Mouse (Mus musculus) bone marrow macrophage, adult 2 months (primary cell): Measurements from ENCODE around the gene Cfl1. TPM values are rescaled to one million over a fixed set of nuclear protein-coding genes. Genes with fewer than 3 reads are reported as not detected.

Source experiments
- H3K27ac ChIP-seq: 2 replicates; pipeline ENCODE4 v1.5.1; 2012; ENCODE audit warnings: low read depth, low read length; ENCODE audit not compliant: insufficient read depth
- H3K4me1 ChIP-seq: 2 replicates; pipeline ENCODE4 v1.6.1; 2012; ENCODE audit warnings: low read length; ENCODE audit not compliant: control insufficient read depth, insufficient read depth
- H3K4me3 ChIP-seq: 2 replicates; pipeline ENCODE4 v1.5.1; 2012; ENCODE audit warnings: mild to moderate bottlenecking, low read length, moderate library complexity; ENCODE audit not compliant: insufficient read depth
- CTCF ChIP-seq: IDR thresholded peaks from 2 replicates; pipeline ENCODE4 v1.5.1; 2012; ENCODE audit warnings: low read depth, mild to moderate bottlenecking, low read length, moderate library complexity
- POLR2A ChIP-seq: IDR thresholded peaks from 2 replicates; pipeline ENCODE4 v1.6.1; 2012; ENCODE audit warnings: mild to moderate bottlenecking, low read depth, low read length, borderline replicate concordance
- polyA plus RNA-seq: library from polyadenylated mRNA; stranded (reverse); fragments of >200 nt; gene quantifications from 2 replicates; pipeline ENCODE4 v1.2.4, GENCODE M21; 2012; ENCODE audit not compliant: missing spikeins, insufficient read depth, insufficient read length

The Cfl1 gene
- polyA plus RNA-seq, 1 experiment = 2,021 TPM

- no peak for TF ChIP-seq CTCF
- TF ChIP-seq POLR2A = no peak
- no peak overlapping the region for H3K4me3 ChIP-seq
- no peak overlapping the region for H3K27ac ChIP-seq
- no peaks in the 10 kb centered on the region for H3K4me1 ChIP-seq
These were observed 28.5 kb downstream of the Cfl1 start for GRCm38 (mm10) chr19:5518721-5519120.

GRCm38 (mm10) chr19:5525204-5525603, 34.9 kb downstream of the Cfl1 start:
- Histone ChIP-seq H3K27ac (no peak overlapping the region), H3K4me1 (peaks cover 11% of the 10 kb centered on the region), H3K4me3 (no peak overlapping the region)
- TF ChIP-seq POLR2A (no peak), CTCF (no peak)

- Histone ChIP-seq H3K4me1 (peaks cover 11% of the 10 kb centered on the region), H3K4me3 (peak overlapping the region; percentile 41), H3K27ac (no peak overlapping the region)
- TF ChIP-seq POLR2A (no peak), CTCF (peak; percentile 75)
These were observed 39.3 kb downstream of the Cfl1 start for GRCm38 (mm10) chr19:5529325-5530137.

- H3K4me3 ChIP-seq = no peak overlapping the region
- H3K27ac ChIP-seq = no peak overlapping the region
- peaks cover 11% of the 10 kb centered on the region for H3K4me1 ChIP-seq
- TF ChIP-seq POLR2A (no peak), CTCF (no peak)
These were observed 39.9 kb downstream of the Cfl1 start for GRCm38 (mm10) chr19:5530138-5530524.

GRCm38 (mm10) chr19:5532520-5532919, 42.3 kb downstream of the Cfl1 start:
- TF ChIP-seq POLR2A (no peak), CTCF (no peak)
- Histone ChIP-seq H3K27ac (no peak overlapping the region), H3K4me3 (no peak overlapping the region), H3K4me1 (peaks cover 11% of the 10 kb centered on the region)

- Histone ChIP-seq H3K4me3 (no peak overlapping the region), H3K4me1 (no peaks in the 10 kb centered on the region), H3K27ac (no peak overlapping the region)
- no peak for TF ChIP-seq CTCF
- TF ChIP-seq POLR2A = no peak
These were observed 48.5 kb downstream of the Cfl1 start for GRCm38 (mm10) chr19:5538786-5539185.

GRCm38 (mm10) chr19:5543362-5543761, 53.1 kb downstream of the Cfl1 start:
- Histone ChIP-seq H3K4me3 (no peak overlapping the region), H3K27ac (no peak overlapping the region), H3K4me1 (peaks cover 6% of the 10 kb centered on the region)
- TF ChIP-seq CTCF (no peak), POLR2A (no peak)

GRCm38 (mm10) chr19:5544031-5544430, 53.8 kb downstream of the Cfl1 start:
- TF ChIP-seq CTCF = no peak
- TF ChIP-seq POLR2A = no peak
- H3K4me3 ChIP-seq = no peak overlapping the region
- H3K27ac ChIP-seq = no peak overlapping the region
- peaks cover 6% of the 10 kb centered on the region for H3K4me1 ChIP-seq

Other genes with a start within 250 kb of the Cfl1 start
- gene Pacs1, start 217.3 kb upstream of the Cfl1 start, polyA plus RNA-seq = 25.2 and 32.7 TPM in 2 replicates
- 141 and 143 TPM in 2 replicates for gene Sf3b2, start 195.0 kb upstream of the Cfl1 start, polyA plus RNA-seq
- not detected in 2 replicates for gene Gal3st3, start 192.1 kb upstream of the Cfl1 start, polyA plus RNA-seq
- not detected in 2 replicates for gene Catsper1, start 154.7 kb upstream of the Cfl1 start, polyA plus RNA-seq
- gene Cst6, start 140.9 kb upstream of the Cfl1 start, polyA plus RNA-seq = not detected in 2 replicates
- 20.8 and 26.3 TPM in 2 replicates for gene Eif1ad, start 123.7 kb upstream of the Cfl1 start, polyA plus RNA-seq
- gene Banf1, start 123.3 kb upstream of the Cfl1 start, polyA plus RNA-seq = 102 and 103 TPM in 2 replicates
- 103 and 110 TPM in 2 replicates for gene Sart1, start 101.8 kb upstream of the Cfl1 start, polyA plus RNA-seq
- not detected in 2 replicates for gene Tsga10ip, start 87.9 kb upstream of the Cfl1 start, polyA plus RNA-seq
- gene Drap1, start 65.5 kb upstream of the Cfl1 start, polyA plus RNA-seq = 160 and 167 TPM in 2 replicates
- gene AI837181, start 65.3 kb upstream of the Cfl1 start, polyA plus RNA-seq = 47.5 and 53.7 TPM in 2 replicates
- gene Fosl1, start 42.9 kb upstream of the Cfl1 start, polyA plus RNA-seq = 0.50 and 1.6 TPM in 2 replicates
- 3.6 and 4.2 TPM in 2 replicates for gene Ccdc85b, start 32.6 kb upstream of the Cfl1 start, polyA plus RNA-seq
- gene Fibp, start 29.8 kb upstream of the Cfl1 start, polyA plus RNA-seq = 69.7 and 70.6 TPM in 2 replicates
- not detected in 2 replicates for gene Ctsw, start 21.9 kb upstream of the Cfl1 start, polyA plus RNA-seq
- gene Efemp2, start 16.5 kb upstream of the Cfl1 start, polyA plus RNA-seq = 9.1 and 11.3 TPM in 2 replicates
- gene Mus81, start 2.1 kb upstream of the Cfl1 start, polyA plus RNA-seq = 16.7 and 19.8 TPM in 2 replicates
- 5.1 and 7.7 TPM in 2 replicates for gene 1700020D05Rik, start 13.3 kb downstream of the Cfl1 start, polyA plus RNA-seq
- gene Snx32, start 20.1 kb downstream of the Cfl1 start, polyA plus RNA-seq = 34.1 and 43.8 TPM in 2 replicates
- gene Ovol1, start 70.2 kb downstream of the Cfl1 start, polyA plus RNA-seq = not detected in 2 replicates
- gene Ap5b1, start 77.6 kb downstream of the Cfl1 start, polyA plus RNA-seq = 13.5 and 14.4 TPM in 2 replicates
- gene Rnaseh2c, start 111.4 kb downstream of the Cfl1 start, polyA plus RNA-seq = 82.4 and 102 TPM in 2 replicates
- 56.1 and 56.6 TPM in 2 replicates for gene Kat5, start 119.8 kb downstream of the Cfl1 start, polyA plus RNA-seq
- gene Rela, start 147.0 kb downstream of the Cfl1 start, polyA plus RNA-seq = 77.1 and 93.4 TPM in 2 replicates
- 93.4 and 117 TPM in 2 replicates for gene Sipa1, start 173.3 kb downstream of the Cfl1 start, polyA plus RNA-seq
- gene Map3k11, start 198.3 kb downstream of the Cfl1 start, polyA plus RNA-seq = 79.9 and 99.1 TPM in 2 replicates
- gene Pcnx3, start 198.5 kb downstream of the Cfl1 start, polyA plus RNA-seq = 43.3 and 54.9 TPM in 2 replicates
- not detected in 2 replicates for gene Kcnk7, start 213.9 kb downstream of the Cfl1 start, polyA plus RNA-seq
- gene Ehbp1l1, start 235.9 kb downstream of the Cfl1 start, polyA plus RNA-seq = 123 and 125 TPM in 2 replicates
- 167 and 176 TPM in 2 replicates for gene Fam89b, start 239.2 kb downstream of the Cfl1 start, polyA plus RNA-seq